Mouse (Mus musculus) Muller cell, postnatal 12 days (primary cell): ENCODE measurements around the gene Fitm1.

Experiments
- DNase-seq: peaks from one replicate; pipeline ENCODE4 v3.0.0-alpha.2; 2015; ENCODE audit errors: inconsistent ontology term

The Fitm1 gene

DNA sequence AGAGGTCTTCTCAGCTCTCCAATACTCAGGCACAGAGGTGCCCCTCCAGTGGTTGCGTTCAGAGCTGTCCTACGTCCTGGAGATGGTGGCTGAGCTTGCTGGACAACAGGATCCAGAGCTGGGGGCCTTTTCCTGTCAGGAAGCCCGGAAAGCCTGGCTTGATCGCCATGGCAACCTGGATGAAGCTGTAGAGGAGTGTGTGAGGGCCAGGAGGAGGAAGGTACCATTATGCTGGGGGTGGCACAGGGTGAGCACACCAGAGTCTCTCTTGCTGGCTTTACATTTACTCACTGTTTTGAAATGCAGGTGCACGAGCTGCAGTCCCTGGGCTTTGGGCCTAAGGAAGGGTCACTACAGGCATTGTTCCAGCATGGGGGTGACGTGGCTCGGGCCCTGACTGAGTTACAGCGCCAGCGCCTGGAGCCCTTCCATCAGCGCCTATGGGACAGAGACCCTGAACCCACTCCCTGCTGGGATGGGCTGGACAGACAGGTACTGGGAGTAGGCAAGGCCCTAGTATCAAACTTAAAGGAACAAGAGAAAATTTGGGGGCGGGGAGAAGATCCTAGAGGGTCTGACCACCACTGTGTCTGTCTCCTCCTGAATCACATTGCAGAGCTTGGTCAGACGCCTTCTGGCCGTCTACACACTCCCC lies 20.7 kb downstream of the Fitm1 start:
- no peak for DNase-seq

DNA sequence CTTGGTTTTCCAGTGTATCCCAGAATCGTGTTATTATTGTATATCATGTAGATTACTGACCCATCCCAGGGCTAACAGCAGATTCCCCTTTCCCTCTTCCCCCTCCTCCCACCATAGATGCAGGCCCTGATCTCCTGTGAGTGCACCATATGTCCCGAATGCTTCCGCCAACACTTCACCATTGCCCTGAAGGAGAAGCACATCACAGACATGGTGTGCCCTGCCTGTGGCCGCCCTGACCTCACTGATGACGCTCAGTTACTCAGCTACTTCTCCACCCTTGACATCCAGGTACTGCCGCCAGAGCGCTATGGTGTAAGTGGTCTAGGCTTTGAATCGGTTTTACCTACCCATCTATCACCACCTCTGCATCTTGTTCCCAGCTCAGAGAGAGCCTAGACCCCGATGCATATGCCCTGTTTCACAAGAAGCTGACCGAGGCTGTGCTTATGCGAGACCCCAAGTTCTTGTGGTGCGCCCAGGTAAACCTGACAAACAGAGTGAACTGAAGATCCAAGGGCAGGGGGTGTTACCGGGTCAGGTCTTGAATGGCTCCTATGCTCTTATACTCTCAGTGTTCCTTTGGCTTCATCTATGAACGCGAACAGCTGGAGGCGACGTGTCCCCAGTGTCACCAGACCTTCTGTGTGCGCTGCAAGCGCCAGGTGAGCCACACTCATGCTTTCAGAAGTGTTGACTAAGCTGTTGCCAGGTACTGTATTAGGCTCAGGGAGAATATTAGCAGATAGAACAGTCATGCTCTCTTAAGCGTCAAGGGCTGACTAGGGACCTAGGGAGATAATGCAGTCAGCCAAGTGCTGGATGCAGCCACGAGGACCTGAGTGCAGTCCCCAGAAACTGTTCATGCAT lies 23.3 kb downstream of the Fitm1 start:
- DNase-seq, result no peak

DNA sequence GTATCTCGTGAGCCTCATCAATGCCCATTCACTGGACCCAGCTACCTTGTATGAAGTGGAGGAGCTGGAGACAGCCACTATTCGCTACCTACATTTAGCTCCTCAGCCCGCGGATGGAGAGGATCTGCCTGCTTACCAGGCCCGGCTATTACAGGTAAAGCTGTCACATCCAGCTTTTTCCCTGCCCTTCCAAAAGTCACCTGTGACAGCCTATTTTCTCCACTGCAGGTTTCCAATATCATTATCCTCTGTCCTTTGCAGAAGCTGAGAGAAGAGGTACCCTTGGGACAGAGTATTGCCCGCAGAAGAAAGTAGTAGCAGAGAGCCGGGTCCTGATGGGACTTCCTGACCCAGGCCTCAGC lies 27.8 kb downstream of the Fitm1 start, which contains the start of gene Irf9:
Irf9 (plus strand) TSS at position 301 of the 362 bp plus-strand sequence.
- no peak for DNase-seq

DNA sequence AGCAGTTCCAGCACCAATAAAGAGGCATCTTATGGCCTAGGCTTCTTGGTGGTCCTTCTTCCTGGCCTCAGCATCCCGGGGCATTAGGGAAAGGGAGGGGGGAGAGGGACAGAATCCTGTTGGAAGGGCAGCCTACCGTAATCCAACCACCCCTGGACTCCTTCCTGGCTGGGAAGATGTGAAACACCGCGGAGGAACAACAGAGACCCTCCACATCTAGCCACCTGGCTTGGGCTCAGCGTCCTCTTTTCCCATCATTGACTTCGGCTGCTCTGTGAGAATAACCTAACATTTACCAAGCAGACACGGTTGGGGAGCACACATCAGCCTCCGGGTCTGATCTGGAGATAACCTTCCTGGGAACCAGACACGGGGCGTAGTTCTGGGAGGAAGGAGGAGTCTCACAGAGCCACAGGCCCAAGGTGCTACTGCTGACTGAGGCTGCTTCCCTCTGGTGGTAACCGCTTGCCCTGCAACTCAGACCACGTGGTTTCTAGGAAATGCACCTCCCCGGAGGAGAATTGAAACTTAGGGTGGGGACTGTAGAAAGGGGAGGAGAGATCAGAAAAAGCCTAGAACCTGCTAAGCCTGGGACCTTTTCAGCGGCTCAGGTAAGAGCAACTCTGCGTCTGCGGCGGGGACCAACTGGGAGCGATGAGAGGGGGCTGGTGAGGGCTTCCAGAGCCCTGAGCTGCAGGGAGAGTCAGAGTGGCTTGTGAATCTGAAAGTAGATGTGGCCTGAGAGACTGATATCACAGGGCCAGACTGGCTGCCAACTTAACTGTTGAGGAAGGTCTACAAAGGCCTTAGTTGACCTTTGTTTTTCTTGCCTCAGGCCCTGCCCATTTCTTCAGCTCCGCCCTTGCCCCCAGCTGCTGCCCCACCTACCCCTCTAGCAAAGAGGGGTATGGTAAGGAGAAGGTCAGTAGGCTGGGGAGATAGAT lies 28.5 kb downstream of the Fitm1 start:
- peak; percentile 86 for DNase-seq

DNA sequence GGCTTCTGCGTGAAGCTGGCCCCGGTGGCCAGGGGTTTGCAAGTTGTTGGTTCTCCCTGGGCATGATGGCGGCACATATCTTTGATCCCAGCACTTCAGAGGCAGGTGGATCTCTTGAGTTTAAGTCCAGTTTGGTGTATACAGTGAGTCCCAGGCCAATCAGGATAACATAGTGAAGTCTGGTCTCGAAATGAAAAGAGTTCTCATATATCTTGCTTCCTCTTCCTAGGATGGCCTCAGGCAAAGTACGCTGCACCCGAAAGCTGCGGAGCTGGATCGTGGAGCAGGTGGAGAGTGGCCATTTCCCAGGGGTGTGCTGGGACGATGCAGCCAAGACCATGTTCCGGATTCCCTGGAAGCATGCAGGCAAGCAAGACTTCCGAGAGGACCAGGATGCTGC lies 29.4 kb downstream of the Fitm1 start:
- no peak for DNase-seq

DNA sequence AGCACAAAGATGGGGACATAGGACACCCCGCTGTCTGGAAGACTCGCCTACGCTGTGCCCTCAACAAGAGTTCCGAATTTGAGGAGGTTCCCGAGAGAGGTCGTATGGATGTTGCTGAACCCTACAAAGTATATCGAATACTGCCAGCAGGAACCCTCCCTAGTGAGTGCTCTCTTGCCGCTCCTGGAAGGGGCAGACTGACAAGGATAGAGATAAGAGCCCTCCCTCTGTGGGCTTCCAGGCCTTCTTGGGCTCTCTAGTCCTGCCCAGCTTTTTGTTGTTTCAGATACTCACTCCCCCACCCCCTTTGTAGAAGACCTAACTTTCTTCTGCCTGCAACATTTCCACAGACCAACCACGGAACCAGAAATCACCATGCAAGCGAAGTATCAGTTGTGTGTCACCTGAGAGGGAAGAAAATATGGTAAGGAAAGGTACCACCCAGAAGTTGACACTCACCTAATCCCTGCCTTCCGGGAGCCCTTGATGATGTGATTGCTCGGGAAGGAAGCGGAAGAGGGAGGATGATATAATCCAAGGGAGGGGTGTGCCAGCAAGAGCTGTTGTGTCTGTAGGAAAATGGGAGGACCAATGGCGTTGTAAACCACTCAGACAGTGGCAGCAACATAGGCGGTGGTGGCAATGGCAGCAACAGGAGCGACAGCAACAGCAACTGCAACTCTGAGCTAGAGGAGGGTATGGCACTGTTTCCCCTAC lies 30.5 kb downstream of the Fitm1 start:
- DNase-seq, result no peak

DNA sequence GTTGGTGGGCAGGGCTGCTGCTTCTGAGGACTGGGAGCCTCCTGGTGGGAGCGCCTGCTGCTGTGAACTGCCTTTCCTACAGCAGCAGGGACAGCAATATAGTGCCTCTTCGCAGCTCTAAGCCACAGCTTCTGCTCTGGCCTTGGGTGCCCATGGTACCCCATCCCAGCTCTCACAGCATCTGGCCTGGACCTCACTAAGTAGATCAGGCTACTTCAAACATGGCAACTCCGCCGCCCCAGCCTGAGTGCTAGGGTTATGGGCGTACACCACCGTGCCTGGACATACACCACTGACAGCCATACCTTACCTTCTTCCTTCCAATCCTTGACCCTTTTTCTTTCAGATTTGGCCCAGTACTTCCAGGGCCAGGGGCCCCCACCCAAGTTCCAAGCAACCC lies 32.9 kb downstream of the Fitm1 start:
- DNase-seq, result no peak

DNA sequence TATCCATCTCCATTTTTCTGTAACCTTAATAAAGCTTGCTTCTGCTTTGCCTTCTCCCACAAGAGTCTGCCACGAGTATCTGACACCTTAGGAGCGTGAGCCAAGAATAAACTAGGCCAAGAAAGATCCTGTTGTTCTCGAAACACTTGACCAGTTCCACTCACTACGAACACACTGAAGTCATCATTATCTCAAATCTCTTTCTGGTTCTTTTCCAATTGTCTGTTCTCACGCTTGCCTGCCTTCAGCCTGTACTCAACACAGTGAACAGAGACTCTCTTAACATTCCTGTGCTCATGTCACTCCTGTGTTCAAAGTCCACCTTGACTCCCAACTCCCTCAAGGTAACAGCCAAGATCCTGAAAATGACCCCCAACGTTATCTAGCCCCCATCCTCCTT lies 37.9 kb downstream of the Fitm1 start:
- DNase-seq, result no peak

DNA sequence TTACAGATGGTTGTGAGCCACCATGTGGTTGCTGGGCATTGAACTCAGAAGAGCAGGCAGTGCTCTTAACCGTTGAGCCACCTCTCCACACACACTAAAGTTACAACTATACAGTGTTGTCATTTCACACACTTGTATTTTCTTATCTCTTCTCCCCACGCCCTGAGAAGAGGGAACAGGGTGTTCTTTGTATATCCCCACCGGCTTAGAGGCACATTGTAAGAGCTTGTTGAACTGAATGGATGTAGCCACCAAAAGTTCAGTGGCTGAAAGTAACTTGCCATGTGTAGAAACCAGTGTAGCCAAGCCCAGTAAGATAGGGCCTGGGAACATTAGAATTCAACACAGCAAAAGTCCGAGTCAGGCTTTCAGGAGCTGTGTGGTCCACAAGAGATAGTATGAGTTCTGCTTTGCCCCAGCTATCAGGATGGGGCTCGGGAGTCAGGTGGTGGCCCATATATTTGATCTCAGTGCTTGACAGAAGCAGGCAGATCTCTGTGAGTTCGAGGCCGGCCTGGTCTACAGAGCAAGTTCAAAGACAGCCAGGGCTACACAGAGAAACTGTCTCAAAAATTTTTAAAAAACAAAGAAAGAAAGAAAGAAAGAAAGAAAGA lies 39.3 kb downstream of the Fitm1 start:
- no peak for DNase-seq

DNA sequence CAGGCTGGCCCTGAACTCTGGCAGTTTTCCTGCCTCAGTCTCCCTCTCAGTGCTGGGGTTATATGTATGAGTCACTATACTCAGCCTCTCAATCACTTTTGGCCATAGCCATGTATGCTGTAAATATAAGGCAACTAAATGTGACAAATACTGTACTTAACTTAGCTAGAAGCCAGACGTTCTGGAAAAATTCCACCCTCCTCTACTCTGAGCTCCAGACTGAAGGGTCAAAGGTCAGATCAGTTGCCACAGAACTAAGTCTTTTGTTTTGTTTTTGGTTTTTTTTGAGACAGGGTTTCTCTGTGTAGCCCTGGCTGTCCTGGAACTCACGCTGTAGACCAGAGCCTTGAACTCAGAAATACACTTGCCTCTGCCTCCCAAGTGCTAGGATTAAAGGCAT lies 40.5 kb downstream of the Fitm1 start:
- DNase-seq, result no peak

DNA sequence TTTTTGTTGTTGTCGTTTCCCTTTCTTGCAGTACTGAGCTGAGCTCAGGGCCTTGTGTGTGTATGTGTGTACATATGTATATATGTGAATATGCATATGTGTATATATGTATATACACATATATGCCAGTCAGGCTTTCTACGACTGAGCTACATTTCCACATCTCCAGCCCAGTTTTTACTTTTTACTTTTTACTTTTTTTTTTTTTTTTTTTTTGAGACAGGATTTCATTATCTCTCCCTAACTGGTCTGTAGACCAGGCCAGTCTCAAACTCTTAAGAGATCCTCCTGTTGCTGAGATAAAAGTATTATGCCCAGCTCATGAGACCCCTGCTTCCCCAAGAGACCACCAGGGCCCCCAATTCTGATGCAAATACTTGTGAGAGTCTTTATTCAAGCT lies 41.4 kb downstream of the Fitm1 start:
- no peak for DNase-seq

DNA sequence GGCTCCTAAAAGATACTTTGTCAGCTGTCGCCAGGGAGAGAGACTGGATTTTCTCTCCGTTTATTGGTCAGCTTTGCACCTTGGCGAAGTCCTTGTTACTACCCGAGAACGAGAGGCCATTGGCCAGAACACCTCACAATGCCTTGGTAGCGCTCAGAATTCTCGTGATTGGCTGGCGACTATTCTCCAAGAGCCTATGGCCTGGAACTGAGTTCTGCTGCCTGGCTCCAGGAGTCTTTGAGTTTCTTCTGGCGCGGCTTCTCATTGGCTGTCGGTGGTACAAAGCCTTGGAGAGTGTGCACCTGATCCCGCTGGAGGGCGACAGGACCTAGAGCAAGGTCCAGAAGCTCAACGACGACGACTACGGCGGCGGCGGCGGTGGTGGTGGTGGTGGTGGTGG lies 42.4 kb downstream of the Fitm1 start, which contains the start of gene Rec8:
Rec8 (plus strand) TSS at position 216 of the 400 bp plus-strand sequence.
- DNase-seq, result peak; percentile 60

DNA sequence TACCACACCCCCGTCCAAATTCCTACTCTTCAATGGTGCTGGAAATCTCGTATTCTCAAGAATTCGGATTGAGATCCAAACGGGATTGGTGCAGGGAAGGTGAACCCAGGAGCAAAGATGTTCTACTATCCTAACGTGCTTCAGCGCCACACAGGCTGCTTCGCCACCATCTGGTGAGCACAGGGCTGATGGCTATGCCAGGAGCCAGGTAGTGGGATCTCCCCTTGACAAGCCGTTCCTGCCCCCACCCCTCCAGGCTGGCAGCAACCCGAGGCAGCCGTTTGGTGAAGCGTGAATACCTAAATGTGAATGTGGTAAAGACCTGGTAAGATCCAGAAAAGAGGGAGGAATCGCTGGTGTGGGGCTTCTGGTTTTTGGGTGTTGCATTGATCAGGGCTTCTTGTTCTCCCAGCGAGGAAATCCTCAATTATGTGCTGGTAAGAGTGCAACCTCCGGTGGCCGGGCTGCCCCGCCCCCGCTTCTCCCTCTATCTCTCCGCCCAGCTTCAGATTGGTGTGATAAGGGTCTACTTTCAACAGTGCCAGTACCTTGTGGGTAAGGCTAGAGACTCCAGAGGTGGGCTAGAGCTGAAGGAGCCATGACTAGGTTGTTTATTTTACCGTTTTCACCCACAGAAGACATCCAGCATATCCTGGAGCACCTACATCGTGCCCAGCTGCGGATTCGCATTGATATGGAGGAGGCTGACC lies 43.2 kb downstream of the Fitm1 start:
- DNase-seq, result no peak
